Mouse (Mus musculus) forebrain, embryonic 16.5 days (tissue): ENCODE data around the gene Meis3. TPM values are rescaled to one million over a fixed set of nuclear protein-coding genes. Genes with fewer than 3 reads are reported as not detected.

ENCODE experiments used
- ATAC-seq: fragments of 200-750 bp; cut with Nextera tagmentation; 2 replicates; pipeline ENCODE4 v1.8.0; 2017; ENCODE audit warnings: mild to moderate bottlenecking, moderate library complexity
- H3K27ac ChIP-seq: fragments of 300-500 bp; sonication (generic); 2 replicates; pipeline ENCODE4 v1.5.1; 2014; ENCODE audit warnings: low read length, control low read depth
- H3K27me3 ChIP-seq: fragments of 300-500 bp; sonication (generic); replicated peaks from 2 replicates; pipeline ENCODE4 v1.6.1; 2014; ENCODE audit warnings: low read length; ENCODE audit not compliant: control insufficient read depth, insufficient read depth
- H3K36me3 ChIP-seq: fragments of 300-500 bp; sonication (generic); 2 replicates; pipeline ENCODE4 v1.6.1; 2014; ENCODE audit not compliant: control insufficient read depth, insufficient read depth
- H3K4me1 ChIP-seq: fragments of 300-500 bp; sonication (generic); replicated peaks from 2 replicates; pipeline ENCODE4 v1.6.1; 2014; ENCODE audit warnings: low read length; ENCODE audit not compliant: control insufficient read depth, insufficient read depth
- H3K4me2 ChIP-seq: fragments of 300-500 bp; sonication (generic); 2 replicates; pipeline ENCODE4 v1.6.1; 2014; ENCODE audit warnings: mild to moderate bottlenecking, low read length, control low read depth
- H3K4me3 ChIP-seq: fragments of 300-500 bp; sonication (generic); replicated peaks from 2 replicates; pipeline ENCODE4 v1.5.1; 2014; ENCODE audit warnings: mild to moderate bottlenecking, low read length, control low read depth
- H3K9ac ChIP-seq: fragments of 300-500 bp; sonication (generic); replicated peaks from 2 replicates; pipeline ENCODE4 v1.6.1; 2014; ENCODE audit warnings: low read depth, low read length, control low read depth
- H3K9me3 ChIP-seq: fragments of 300-500 bp; sonication (generic); 2 replicates; pipeline ENCODE4 v1.6.1; 2016; ENCODE audit warnings: low read length; ENCODE audit not compliant: control insufficient read depth
- whole genome bisulfite sequencing: fragments of 180-500 bp; shearing (Covaris S2); extraction: QIAGEN DNeasy Blood & Tissue Kit; methylation state at CpG from one replicate; pipeline ENCODE4 v1.1.7; 2014; 5-methylcytosine and 5-hydroxymethylcytosine counted together
- polyA plus RNA-seq: library from polyadenylated mRNA; unstranded; fragments of >200 nt; fragmentation: Nextera tagmentation; extraction: Ambion mirVana; gene quantifications from 2 replicates; pipeline ENCODE4 v1.2.1, GENCODE M21; 2015

The Meis3 gene
- polyA plus RNA-seq, 1 experiment from 2014 or later = 118 TPM

DNA sequence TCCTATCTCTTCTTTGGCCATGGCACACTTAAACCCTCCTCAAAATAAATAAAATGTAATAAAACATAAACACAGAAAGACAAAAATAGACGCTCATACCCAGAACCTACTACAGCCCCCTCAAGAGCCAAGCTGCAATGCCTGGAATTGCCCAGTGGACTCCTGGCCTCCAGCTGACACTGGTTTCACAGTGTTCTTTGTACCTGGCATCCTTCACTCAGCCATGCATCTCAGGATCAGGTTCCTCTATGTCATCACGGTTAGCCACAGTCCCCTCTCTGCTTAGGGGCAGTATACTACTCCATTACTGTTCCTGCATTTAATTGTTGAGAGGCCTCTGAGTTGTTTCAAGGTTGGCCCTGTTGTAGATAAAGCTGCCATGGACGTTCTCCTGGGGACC, 42.0 kb upstream of the Meis3 start:
- WGBS = 68% methylated on average over 3 of the region's 3 CpGs

GRCm38 (mm10) chr7:16133691-16134090, 41.2 kb upstream of the Meis3 start:
- WGBS = 91% methylated on average over 9 of the region's 9 CpGs

More for the DNA sequence above, 42.0 kb upstream of the Meis3 start:
- Histone ChIP-seq H3K27ac (no peak overlapping the region), H3K9me3 (no peaks in the 10 kb centered on the region), H3K9ac (no peak overlapping the region), H3K27me3 (no peaks in the 10 kb centered on the region), H3K4me1 (peaks cover 68% of the 10 kb centered on the region), H3K36me3 (no peaks in the 10 kb centered on the region), H3K4me2 (no peak overlapping the region), H3K4me3 (no peak overlapping the region)
- ATAC-seq = no peak

DNA sequence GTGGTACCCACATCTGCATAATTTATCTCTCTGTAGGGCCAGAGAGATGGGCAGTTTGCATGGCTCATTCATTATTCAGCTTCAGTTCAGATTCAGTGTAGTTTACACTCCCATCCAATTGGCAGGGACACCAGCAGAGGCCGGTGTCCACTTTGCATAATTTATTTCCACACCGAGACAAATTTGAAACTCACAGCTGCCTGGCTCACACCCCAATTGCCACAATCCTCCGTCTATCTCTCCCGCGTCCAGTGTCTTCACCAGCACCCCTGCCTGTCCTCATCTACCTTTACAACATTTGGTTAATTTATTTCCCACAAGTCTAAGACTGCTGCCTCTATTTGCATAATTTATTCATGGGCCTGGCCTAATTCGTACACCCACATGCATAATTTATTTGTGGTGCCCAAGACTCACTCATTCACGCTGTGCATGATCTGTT, 39.9 kb upstream of the Meis3 start:
- H3K9ac ChIP-seq = no peak overlapping the region
- peak overlapping the region; percentile 59 for H3K27ac ChIP-seq
- peak overlapping the region; percentile 17 for H3K4me3 ChIP-seq
- H3K4me2 ChIP-seq = peak overlapping the region; percentile 44
- H3K27me3 ChIP-seq = no peaks in the 10 kb centered on the region
- WGBS = 14% methylated on average over 7 of the region's 7 CpGs
- peaks cover 55% of the 10 kb centered on the region for H3K4me1 ChIP-seq
- no peaks in the 10 kb centered on the region for H3K9me3 ChIP-seq
- no peaks in the 10 kb centered on the region for H3K36me3 ChIP-seq
- ATAC-seq = peak; percentile 72

More at GRCm38 (mm10) chr7:16133691-16134090, 41.2 kb upstream of the Meis3 start:
- H3K36me3 ChIP-seq = no peaks in the 10 kb centered on the region
- no peak overlapping the region for H3K4me2 ChIP-seq
- no peak overlapping the region for H3K4me3 ChIP-seq
- H3K9me3 ChIP-seq = no peaks in the 10 kb centered on the region
- ATAC-seq = no peak
- H3K27ac ChIP-seq = no peak overlapping the region
- H3K4me1 ChIP-seq = peaks cover 66% of the 10 kb centered on the region
- no peaks in the 10 kb centered on the region for H3K27me3 ChIP-seq
- H3K9ac ChIP-seq = no peak overlapping the region

DNA sequence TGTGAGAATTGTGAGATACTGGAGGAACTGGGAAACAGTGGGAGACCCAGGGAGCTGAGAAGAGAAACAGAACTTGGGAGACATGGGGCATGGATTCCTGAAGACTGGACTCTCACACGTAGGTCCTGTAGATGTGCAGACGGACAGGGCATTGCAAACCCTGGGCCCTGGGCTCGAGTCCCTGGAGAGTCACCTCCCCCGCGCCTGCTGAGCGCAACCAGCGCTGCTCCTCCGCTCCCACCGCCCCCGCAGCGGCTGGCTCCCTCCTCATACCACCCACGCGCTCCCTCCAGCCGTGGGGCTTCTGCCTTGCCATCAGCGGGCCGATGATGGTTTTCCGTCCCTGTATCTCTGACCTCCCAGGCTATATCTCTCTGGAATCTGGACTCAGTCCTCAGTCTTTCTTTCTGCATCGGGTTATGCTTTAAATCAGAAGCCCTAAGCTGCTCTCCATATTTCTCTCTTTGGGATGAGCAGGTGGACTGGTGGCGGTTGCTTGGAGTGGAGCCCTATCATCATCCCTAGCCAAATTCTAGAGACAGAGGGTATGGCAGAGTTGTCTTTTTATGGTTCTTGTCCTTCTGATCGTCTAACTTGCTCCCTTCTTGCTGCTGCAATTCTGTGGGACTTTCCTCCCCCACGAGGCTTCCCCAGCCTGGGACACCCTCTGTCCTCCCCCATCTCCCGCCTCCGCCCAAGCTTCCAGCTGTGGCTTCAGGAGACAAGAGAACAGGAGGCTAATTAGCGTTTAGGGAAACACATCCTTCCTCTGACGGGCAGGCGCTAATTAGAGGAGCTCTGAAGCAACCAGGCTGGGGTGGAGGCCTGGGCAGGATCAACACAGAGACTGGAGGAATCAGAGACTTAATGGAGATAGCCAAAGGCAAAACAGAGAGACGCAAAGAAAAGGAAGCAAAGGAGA, 28.1 kb upstream of the Meis3 start:
- Histone ChIP-seq H3K9me3 (no peaks in the 10 kb centered on the region), H3K27ac (no peak overlapping the region), H3K9ac (peak overlapping the region; percentile 26; the same call in 1 of the 2 replicates), H3K36me3 (no peaks in the 10 kb centered on the region; the same call in none of the 2 replicates), H3K4me3 (no peak overlapping the region), H3K4me1 (peaks cover 32% of the 10 kb centered on the region), H3K4me2 (0 out of 2 replicates have a peak overlapping the region, but pooled peaks have one; percentile 9), H3K27me3 (no peaks in the 10 kb centered on the region)
- 15% methylated on average over 27 of the region's 27 CpGs for WGBS
- peak; percentile 51 for ATAC-seq

DNA sequence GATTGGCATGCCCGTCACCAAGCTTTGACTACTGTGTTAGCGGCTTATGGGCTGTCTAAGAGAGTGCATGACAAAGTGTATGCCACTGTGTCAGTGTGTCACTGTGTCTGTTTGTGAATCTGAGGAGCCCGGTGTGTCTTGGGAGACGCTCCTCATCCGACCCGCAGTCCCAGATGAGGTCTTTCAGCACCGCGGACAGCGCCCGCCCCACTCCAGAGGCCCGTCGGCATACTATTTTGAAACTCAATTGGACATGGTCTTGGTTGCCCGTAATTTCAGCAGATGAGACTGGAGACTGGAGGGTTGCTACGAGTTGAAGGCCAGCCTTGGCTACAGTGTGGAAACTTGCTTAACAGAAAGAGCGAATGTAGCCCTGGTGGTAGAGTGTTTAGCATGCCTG, 27.2 kb upstream of the Meis3 start:
- Histone ChIP-seq H3K27me3 (no peaks in the 10 kb centered on the region), H3K4me1 (peaks cover 32% of the 10 kb centered on the region), H3K9me3 (no peaks in the 10 kb centered on the region), H3K4me3 (no peak overlapping the region), H3K27ac (no peak overlapping the region), H3K9ac (no peak overlapping the region), H3K36me3 (no peaks in the 10 kb centered on the region; the same call in 1 of the 2 replicates), H3K4me2 (no peak overlapping the region)
- ATAC-seq = no peak
- 16% methylated on average over 15 of the region's 15 CpGs for WGBS

GRCm38 (mm10) chr7:16149241-16149640, 25.6 kb upstream of the Meis3 start:
- peaks cover 36% of the 10 kb centered on the region for H3K4me1 ChIP-seq
- no peaks in the 10 kb centered on the region; the same call in 1 of the 2 replicates for H3K36me3 ChIP-seq
- no peaks in the 10 kb centered on the region for H3K9me3 ChIP-seq
- no peak overlapping the region for H3K4me2 ChIP-seq
- 46% methylated on average over 5 of the region's 5 CpGs for WGBS
- H3K9ac ChIP-seq = no peak overlapping the region
- no peak overlapping the region for H3K4me3 ChIP-seq
- peak overlapping the region; percentile 54 for H3K27ac ChIP-seq
- ATAC-seq = peak; percentile 73
- no peaks in the 10 kb centered on the region for H3K27me3 ChIP-seq

GRCm38 (mm10) chr7:16150191-16151145, 24.4 kb upstream of the Meis3 start:
- H3K4me2 ChIP-seq = no peak overlapping the region
- no peak overlapping the region for H3K4me3 ChIP-seq
- H3K36me3 ChIP-seq = no peaks in the 10 kb centered on the region
- WGBS = 77% methylated on average over 9 of the region's 9 CpGs
- H3K4me1 ChIP-seq = peaks cover 36% of the 10 kb centered on the region
- H3K9ac ChIP-seq = no peak overlapping the region
- H3K27me3 ChIP-seq = no peaks in the 10 kb centered on the region
- no peak for ATAC-seq
- H3K27ac ChIP-seq = no peak overlapping the region
- H3K9me3 ChIP-seq = no peaks in the 10 kb centered on the region

DNA sequence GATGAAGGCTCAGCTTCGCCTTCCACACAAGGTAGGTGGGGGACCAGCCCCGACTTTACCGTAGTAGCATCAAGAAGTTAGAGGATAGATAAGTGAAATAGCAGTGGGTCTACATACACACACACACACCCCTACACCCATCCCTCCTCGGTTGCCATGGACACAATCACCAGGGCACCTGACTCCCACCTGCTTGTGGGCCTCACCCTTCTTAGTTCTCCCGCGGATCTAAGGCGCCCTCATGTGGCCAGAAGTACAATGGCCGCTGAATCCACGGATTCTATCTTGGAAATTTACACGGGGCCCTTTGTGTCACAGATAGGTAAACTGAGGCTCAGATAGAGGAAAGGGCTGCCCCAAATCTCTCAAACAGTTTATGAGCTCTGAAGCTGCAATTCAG, 21.4 kb upstream of the Meis3 start:
- Histone ChIP-seq H3K9me3 (no peaks in the 10 kb centered on the region), H3K27me3 (no peaks in the 10 kb centered on the region), H3K4me1 (peaks cover 22% of the 10 kb centered on the region), H3K36me3 (no peaks in the 10 kb centered on the region), H3K4me3 (no peak overlapping the region), H3K9ac (no peak overlapping the region), H3K4me2 (no peak overlapping the region), H3K27ac (no peak overlapping the region)
- WGBS = 17% methylated on average over 10 of the region's 10 CpGs
- peak; percentile 70 for ATAC-seq
